Mouse (Mus musculus) kidney, adult 2 months (tissue): ENCODE results near the gene Fgf18.

Experiments
- CTCF ChIP-seq: fragments of 200-500 bp; conservative IDR thresholded peaks from 2 replicates; pipeline ENCODE4 v1.5.1; 2011; ENCODE audit warnings: low read depth, mild to moderate bottlenecking, control low read depth, low read length, moderate library complexity, mixed read lengths; ENCODE audit not compliant: insufficient read depth, insufficient read length
- POLR2A ChIP-seq: fragments of 200-500 bp; IDR thresholded peaks from one replicate; pipeline ENCODE4 v1.6.1; 2011; ENCODE audit warnings: low read depth, low read length, control low read depth

DNA sequence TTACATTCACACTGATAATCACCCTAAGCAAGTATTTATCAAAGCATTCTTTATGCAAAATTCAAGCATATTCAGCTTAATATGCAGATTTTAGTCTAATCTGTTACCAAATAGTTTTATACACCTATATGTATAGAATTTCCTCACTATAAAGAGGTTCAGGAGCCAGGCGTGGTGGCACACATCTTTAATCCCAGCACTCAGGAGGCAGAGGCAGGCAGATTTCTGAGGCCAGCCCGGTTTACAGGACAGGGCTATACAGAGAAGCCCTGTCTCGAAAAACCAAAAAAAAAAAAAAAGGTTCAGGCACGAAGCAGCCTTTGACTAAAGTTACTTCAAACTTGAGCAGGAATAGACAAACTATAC, 4.6 kb upstream of the Fgf18 start:
- no peak for TF ChIP-seq CTCF
- no peak for TF ChIP-seq POLR2A
